Comparison of ENCODE assay signal across 20 mouse cellular contexts in genomic region chr9:116091101-116091841, GRCm38 (mm10).
DNase-seq lines count a peak whose midpoint lies in the region; ATAC-seq and TF ChIP-seq lines count a peak whose summit lies in the region.
"Had no signal": no experiment of that assay in that cellular context is flagged by ENCODE, and none has a peak within 500 bp of the region (broad histone marks: within the 10 kb centered on the region; RNA-seq: fewer than 3 reads in every experiment).

No protein-coding gene starts in this region.

- H3K36me3 ChIP-seq in liver, adult 2 months (ENCODE audit: control insufficient read depth, insufficient read depth, low read length) = peaks cover 5% of the 10 kb centered on the region; the same call in 1 of the 2 replicates
- H3K36me3 ChIP-seq: hindbrain, embryonic 13.5 days; midbrain, embryonic 10.5 days; midbrain, embryonic 15.5 days had no signal

- no peak overlapping the region for H3K4me3 ChIP-seq in liver, adult 2 months (ENCODE audit: insufficient read depth, low read depth, low read length)
- H3K4me3 ChIP-seq: heart, adult 2 months; heart, embryonic 12.5 days; hindbrain, embryonic 13.5 days; limb, embryonic 10.5 days; limb, embryonic 15.5 days; midbrain, embryonic 10.5 days; midbrain, embryonic 15.5 days had no signal

- WGBS in liver, adult 2 months = 77% methylated on average over 7 of the region's 7 CpGs

- peak; percentile 76 for ATAC-seq in CD4-positive, CD25-positive, alpha-beta regulatory T cell, adult 4 months
- no peak for ATAC-seq in erythroblast, adult 5-6 weeks (replicated peaks; ENCODE audit: low FRiP score, poor library complexity, severe bottlenecking)
- ATAC-seq: forebrain, embryonic 14.5 days; midbrain, embryonic 15.5 days had no signal

- TF ChIP-seq CTCF in liver, adult 2 months (IDR thresholded peaks at IDR 0.05; ENCODE audit: low read depth, low read length) = no peak

- no peak for TF ChIP-seq POLR2A in liver, adult 2 months (IDR thresholded peaks at IDR 0.05; ENCODE audit: extremely low read depth, insufficient read depth, low read length)

- no peak overlapping the region for H3K27ac ChIP-seq in liver, adult 2 months (replicated peaks; ENCODE audit: insufficient read depth, low read depth, low read length)
- H3K27ac ChIP-seq: heart, adult 2 months; kidney, postnatal 0 days; midbrain, embryonic 10.5 days; midbrain, embryonic 15.5 days; stomach, postnatal 0 days had no signal

- H3K27me3 ChIP-seq in liver, adult 2 months (ENCODE audit: control insufficient read depth, insufficient read depth, low read length) = no peaks in the 10 kb centered on the region
- H3K27me3 ChIP-seq: CH12.LX; heart, embryonic 12.5 days; hindbrain, embryonic 13.5 days; limb, embryonic 15.5 days; midbrain, embryonic 15.5 days had no signal

- no peak overlapping the region for H3K9ac ChIP-seq in liver, adult 2 months (ENCODE audit: low read depth, low read length)
- H3K9ac ChIP-seq: heart, embryonic 12.5 days; hindbrain, embryonic 13.5 days; limb, embryonic 15.5 days; midbrain, embryonic 15.5 days had no signal

- peaks cover 11% of the 10 kb centered on the region for H3K4me1 ChIP-seq in liver, adult 2 months (ENCODE audit: control insufficient read depth, insufficient read depth, low read length)
- H3K4me1 ChIP-seq: midbrain, embryonic 10.5 days; midbrain, embryonic 15.5 days had no signal

- H3K79me2 ChIP-seq in liver, adult 2 months (ENCODE audit: control insufficient read depth, insufficient read depth, low read length) = no peaks in the 10 kb centered on the region

- peak; percentile 87 for DNase-seq in liver, adult 2 months (ENCODE audit: extremely low read depth, low read depth, low spot score)
- DNase-seq in liver = no peak
- peak; percentile 10 for DNase-seq in fat pad, adult 2 months (ENCODE audit: extremely low read depth, low read depth, low spot score)
- peak; percentile 72 for DNase-seq in naive thymus-derived CD4-positive, alpha-beta T cell, adult 2 months (ENCODE audit: low read depth)
- no peak for DNase-seq in right cerebral cortex, postnatal 10 days (ENCODE audit: low spot score in 2 of 2)
- DNase-seq: right cerebral cortex, adult 18-20 months; right cerebral cortex, postnatal 4 days had no signal

Comparison
In these comparisons a context has a peak if more than half of its experiments do, and no peak if none do; other contexts are left out.
1. DNase-seq: peak in liver, adult 2 months (single experiment), fat pad, adult 2 months (single experiment) and naive thymus-derived CD4-positive, alpha-beta T cell, adult 2 months (single experiment); none in liver (single experiment) and right cerebral cortex, postnatal 10 days (0 of 2).